Mouse (Mus musculus) mouse trophoblast stem cell (cell line): ENCODE measurements around the gene Tnnt2.

ENCODE experiments used
- in situ Hi-C, 2 experiments: fragments of 300-500 bp; cut with MseI, MboI; formaldehyde crosslinking; loops; 2 replicates in 1 of 2; 3 replicates in 1 of 2; pipeline ENCODE4 v1.15.1; 2025

Tnnt2 gene

GRCm38 (mm10) chr1:135835716-135836483, at the start of gene Tnnt2:
Tnnt2 (plus strand) TSS chr1:135836354.
- in situ Hi-C loops, result no loop called here

GRCm38 (mm10) chr1:135787799-135788198, 48.4 kb upstream of the Tnnt2 start:
- in situ Hi-C loops, result loop anchor here (5.0 to 10.0 kb wide), 3 partner anchors 35 to 73 kb away; no protein-coding TSS in a partner anchor

DNA sequence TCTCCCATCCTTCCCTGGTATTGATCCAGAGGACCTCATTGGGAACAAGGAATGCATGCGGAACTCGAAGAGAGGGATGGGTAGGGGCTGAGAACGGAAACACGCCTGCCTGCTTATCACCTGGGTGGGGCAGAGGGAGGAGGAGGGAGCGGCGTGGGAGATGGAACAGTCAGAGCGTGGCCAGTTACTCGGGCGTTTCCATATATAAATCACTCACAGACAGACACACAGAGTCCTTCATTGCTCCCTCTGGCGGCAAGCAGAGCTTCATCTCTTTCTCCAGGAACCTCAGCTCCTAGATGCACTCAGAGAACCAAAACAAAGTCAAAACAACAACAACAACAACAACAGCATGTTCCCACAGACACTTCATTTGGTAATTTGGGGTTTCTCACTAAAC, 47.4 kb upstream of the Tnnt2 start:
- in situ Hi-C loops, result loop anchor here (5.0 to 10.0 kb wide), 3 partner anchors 36 to 74 kb away; no protein-coding TSS in a partner anchor

- in situ Hi-C loops, result loop anchor here (5.0 to 10.0 kb wide), 3 partner anchors 38 to 75 kb away; no protein-coding TSS in a partner anchor
Measured at GRCm38 (mm10) chr1:135789815-135790214, 46.3 kb upstream of the Tnnt2 start.

GRCm38 (mm10) chr1:135792143-135792939, 43.8 kb upstream of the Tnnt2 start:
- in situ Hi-C loops, result no loop called here

DNA sequence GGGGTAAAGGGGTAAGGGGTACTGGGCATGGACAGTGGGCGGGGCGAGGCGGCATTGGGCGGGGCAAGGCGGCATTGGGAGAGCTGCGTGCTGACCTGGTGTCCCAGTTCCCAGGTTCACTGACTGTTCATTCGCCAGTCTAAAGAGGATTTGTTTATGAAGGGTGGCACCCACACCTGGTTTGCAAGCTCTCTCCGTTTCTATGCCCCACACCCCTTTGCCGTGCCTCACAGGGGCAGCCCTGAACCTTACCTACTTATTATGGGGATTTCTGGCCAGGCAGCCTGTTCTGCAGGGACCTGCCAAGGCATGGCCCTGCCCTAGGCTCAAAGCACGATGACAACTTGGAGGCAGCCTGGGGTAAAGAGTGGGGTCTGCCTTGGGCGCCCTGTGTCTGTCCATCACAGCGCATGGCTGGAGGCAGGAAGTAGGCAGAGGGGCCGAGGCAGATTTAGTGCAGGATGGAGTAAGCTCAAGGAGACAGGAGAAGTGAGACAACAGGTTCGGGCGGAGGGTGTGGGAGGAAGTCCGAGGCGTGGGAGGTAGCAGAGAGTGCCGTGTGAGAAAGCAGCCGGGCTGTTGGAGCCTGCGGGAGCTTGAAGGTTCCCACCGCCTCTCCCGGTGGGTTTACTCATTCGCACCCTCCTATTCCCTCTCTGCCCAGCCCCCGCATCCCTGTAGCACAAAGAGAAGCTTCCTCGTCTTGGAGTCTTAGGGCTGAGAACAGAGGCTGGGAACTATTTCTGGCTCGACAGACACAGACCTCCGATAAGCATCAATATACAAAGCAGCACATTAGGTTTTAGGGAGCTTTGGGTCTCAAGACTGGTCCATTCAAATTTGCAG, 42.6 kb upstream of the Tnnt2 start:
- in situ Hi-C loops, result no loop called here

DNA sequence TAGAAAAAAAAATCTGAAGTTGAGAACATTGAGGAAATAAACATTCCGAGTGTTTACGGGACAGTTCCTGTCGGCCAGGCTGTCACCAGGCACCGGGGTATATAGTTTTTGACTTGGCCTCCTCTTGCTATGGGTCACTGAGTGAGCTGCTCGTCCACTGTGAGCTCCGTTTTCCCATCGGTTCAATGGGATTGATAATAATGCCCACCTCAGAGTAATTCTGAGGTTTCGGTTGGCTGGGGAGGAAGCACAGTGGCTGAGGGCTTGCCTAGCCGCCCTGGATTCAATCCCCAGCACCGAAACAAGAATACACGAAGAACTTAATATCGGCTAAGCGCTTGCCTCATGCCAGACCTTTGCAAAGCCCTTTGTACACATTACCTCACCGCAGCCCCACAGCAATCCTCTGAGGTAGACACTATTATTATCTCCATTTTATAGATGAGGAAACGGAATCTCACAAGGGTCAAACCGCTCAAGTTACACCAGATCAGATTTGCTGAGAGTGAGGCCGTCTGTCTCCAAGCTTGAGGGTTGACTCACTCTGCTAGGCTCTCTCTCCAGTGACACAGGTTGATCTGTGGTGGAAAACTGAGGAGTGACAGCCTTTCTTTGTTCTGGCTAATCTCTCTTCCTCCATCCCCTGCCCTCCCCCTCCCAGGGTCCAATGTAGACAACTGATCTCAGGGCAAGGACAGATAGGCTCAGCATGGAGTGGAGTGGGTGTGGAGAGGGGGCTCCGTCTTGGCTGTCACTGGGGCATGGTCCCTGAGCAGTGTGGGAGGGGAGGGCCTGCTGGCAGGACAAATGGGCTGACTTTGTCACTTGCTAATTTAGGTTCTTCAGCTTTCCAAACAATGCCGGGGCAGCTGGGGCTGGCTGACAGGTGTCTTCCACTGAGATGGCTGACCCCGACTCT, 41.7 kb upstream of the Tnnt2 start:
- in situ Hi-C loops, result no loop called here

DNA sequence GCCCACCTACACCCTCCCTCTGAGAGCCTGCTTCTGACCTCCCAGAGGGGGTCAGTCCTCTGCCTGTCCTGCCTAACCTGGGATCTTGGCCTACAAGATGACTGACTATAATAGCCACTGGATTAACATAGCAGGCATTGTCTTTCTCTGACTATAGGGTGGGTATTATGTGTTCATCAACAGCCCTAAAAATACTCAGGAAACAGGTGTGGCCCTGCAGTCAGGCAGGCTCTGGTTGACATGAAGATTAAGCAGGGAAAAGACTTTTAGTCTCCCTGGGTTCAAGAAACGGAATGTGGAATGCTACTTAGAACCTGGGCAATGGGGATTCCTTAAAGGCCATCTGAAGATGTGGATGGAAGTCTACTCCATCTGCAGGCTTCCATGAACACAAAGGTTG, 37.7 kb upstream of the Tnnt2 start:
- in situ Hi-C loops, result no loop called here

- in situ Hi-C loops, result no loop called here
Measured at GRCm38 (mm10) chr1:135799109-135799627, 37.0 kb upstream of the Tnnt2 start.

DNA sequence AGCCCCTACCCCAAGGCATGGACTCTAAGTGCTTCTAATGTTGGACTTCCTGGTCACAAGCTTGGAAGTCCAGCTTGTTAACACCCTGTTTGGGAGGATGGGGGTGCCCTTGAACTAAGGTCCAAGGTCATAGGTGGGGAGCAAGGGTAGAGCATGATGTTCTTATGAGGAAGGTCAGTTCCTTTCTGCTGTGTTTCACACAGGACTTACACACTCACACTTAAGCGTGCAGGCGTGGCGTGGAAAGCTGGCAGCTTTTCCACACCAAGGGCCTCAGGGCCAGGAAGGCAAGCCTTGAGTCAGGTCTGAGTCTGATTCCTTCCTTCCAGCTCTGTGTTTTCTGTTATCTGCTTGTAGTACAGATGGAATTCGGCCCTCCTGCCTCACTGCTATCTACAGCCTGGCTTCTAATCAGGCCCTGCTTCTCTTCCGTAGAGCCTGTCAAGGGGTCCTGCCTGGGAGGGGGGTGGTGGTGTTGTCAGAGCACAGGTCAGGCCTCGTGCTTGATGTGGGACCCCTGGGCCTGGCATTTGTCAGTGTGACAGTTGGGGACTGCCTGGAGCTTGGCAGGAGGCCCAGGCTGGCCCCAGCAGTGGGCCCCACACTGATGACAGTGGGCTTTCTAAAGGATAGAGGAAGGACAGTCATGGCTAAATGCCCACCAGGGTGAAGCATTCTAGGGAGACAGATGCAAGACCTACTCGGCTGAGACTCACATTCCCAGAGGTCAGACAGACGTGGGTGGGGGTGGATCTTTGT, 35.8 kb upstream of the Tnnt2 start:
- in situ Hi-C loops, result no loop called here

GRCm38 (mm10) chr1:135807546-135807945, 28.6 kb upstream of the Tnnt2 start:
- in situ Hi-C loops, result no loop called here

GRCm38 (mm10) chr1:135810180-135810579, 26.0 kb upstream of the Tnnt2 start:
- in situ Hi-C loops, result no loop called here

- in situ Hi-C loops, result no loop called here
Measured at GRCm38 (mm10) chr1:135811016-135811646, 25.0 kb upstream of the Tnnt2 start.

GRCm38 (mm10) chr1:135812205-135812604, 23.9 kb upstream of the Tnnt2 start:
- in situ Hi-C loops, result no loop called here

- in situ Hi-C loops, result no loop called here
Measured at GRCm38 (mm10) chr1:135812618-135813017, 23.5 kb upstream of the Tnnt2 start.

GRCm38 (mm10) chr1:135813071-135813470, 23.1 kb upstream of the Tnnt2 start:
- in situ Hi-C loops, result no loop called here

- in situ Hi-C loops, result no loop called here
Measured at GRCm38 (mm10) chr1:135813687-135814395, 22.3 kb upstream of the Tnnt2 start.

GRCm38 (mm10) chr1:135814531-135814930, 21.6 kb upstream of the Tnnt2 start:
- in situ Hi-C loops, result no loop called here

GRCm38 (mm10) chr1:135817595-135817994, 18.6 kb upstream of the Tnnt2 start:
- in situ Hi-C loops, result no loop called here
